Mouse (Mus musculus): Measurements from ENCODE around the gene Col4a3bp. TPM values are rescaled to one million over a fixed set of nuclear protein-coding genes. Genes with fewer than 3 reads are reported as not detected.
A peak's percentile ranks its signal among the peaks of the same experiment; 100 is the strongest.

Col4a3bp gene
- total RNA-seq (2017): 73.1 and 90.3 TPM in 2 replicates

GRCm38 (mm10) chr13:96542081-96542889 is at the start of gene Col4a3bp, which contains the start of gene Polk:
Gene Col4a3bp, plus strand, starts transcription at chr13:96542618.
Gene Polk, minus strand, starts transcription at chr13:96542579.
- peak; percentile 97 to 99 for ATAC-seq (replicated peaks in 1 of 2; ENCODE audit: insufficient read depth in 1 of 2, low FRiP score in 2 of 2, low TSS enrichment in 1 of 2, low read depth in 1 of 2, poor library complexity in 2 of 2, severe bottlenecking in 2 of 2)

DNA sequence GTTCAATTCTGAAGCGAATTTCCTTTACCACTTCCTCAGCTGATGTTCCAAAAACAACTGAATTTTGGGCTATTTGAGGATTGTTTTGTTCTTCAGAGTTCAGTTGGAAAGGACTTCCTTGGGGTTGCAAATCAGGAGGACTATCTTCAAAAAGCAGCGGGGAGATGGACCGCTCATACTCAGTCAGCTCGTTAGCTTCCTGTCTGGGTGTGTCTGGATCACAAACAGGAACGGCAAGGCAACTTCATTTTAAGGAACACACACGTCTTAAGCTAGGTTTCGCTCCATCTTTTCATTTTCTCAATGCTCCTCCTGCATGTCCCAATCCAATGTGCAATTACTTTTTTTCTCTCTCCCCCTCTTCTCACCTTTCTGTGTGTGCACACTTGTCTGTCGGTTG is 45.8 kb upstream of the Col4a3bp start:
- peak; percentile 56 to 69; a peak in 2 of 4 replicates for ATAC-seq (replicated peaks in 1 of 2; ENCODE audit: insufficient read depth in 1 of 2, low FRiP score in 2 of 2, low TSS enrichment in 1 of 2, low read depth in 1 of 2, poor library complexity in 2 of 2, severe bottlenecking in 2 of 2)

DNA sequence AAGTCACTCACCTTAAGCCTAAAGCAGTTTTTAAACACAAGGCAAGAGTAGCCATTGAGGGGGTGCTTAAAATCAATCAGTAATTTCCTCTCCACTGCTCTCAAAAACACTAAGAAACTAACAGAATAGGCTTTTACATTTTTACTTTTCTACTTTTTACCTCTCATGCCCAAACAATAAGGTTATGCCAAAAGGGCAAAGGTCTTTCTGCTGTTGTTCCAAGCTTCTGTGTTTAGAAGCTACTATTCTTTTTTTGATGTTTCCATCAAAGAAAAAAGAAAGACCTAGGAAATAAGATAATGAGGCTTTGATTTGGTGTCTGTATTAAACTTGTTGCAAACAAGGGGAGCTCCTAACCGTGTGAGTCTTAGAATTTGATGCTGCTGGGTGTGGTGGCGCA is 42.5 kb upstream of the Col4a3bp start:
- no peak for ATAC-seq (replicated peaks in 1 of 2; ENCODE audit: insufficient read depth in 1 of 2, low FRiP score in 2 of 2, low TSS enrichment in 1 of 2, low read depth in 1 of 2, poor library complexity in 2 of 2, severe bottlenecking in 2 of 2)

- ATAC-seq (replicated peaks in 1 of 2; ENCODE audit: insufficient read depth in 1 of 2, low FRiP score in 2 of 2, low TSS enrichment in 1 of 2, low read depth in 1 of 2, poor library complexity in 2 of 2, severe bottlenecking in 2 of 2): no peak
Measured at GRCm38 (mm10) chr13:96505661-96506060, 36.8 kb upstream of the Col4a3bp start.

- peak; percentile 51 to 66 for ATAC-seq (replicated peaks in 1 of 2; ENCODE audit: insufficient read depth in 1 of 2, low FRiP score in 2 of 2, low TSS enrichment in 1 of 2, low read depth in 1 of 2, poor library complexity in 2 of 2, severe bottlenecking in 2 of 2)
Measured at GRCm38 (mm10) chr13:96506313-96506712, 36.1 kb upstream of the Col4a3bp start.

DNA sequence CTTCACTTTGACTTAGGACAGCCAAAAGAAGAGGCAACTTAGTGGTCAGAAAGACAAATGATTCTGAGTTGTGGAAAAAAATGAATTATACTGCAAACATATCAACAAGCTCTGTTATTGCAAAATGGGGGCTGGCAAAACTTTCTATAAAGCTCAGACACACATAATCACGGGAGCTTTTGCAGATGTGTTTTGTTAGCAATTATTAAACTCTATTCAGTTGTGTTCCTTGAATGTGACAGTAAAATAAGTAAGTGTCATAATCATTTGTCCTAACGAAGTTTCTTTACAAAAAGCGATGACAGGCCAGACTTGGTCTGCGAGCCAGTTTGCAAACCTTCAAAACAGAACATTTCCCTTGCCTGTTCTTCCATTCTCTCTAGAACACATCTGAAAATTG is 34.9 kb upstream of the Col4a3bp start:
- ATAC-seq (replicated peaks in 1 of 2; ENCODE audit: insufficient read depth in 1 of 2, low FRiP score in 2 of 2, low TSS enrichment in 1 of 2, low read depth in 1 of 2, poor library complexity in 2 of 2, severe bottlenecking in 2 of 2): no peak

GRCm38 (mm10) chr13:96510635-96511034 is 31.8 kb upstream of the Col4a3bp start:
- peak; percentile 18 to 65; a peak in 1 of 4 replicates for ATAC-seq (replicated peaks in 1 of 2; ENCODE audit: insufficient read depth in 1 of 2, low FRiP score in 2 of 2, low TSS enrichment in 1 of 2, low read depth in 1 of 2, poor library complexity in 2 of 2, severe bottlenecking in 2 of 2)

DNA sequence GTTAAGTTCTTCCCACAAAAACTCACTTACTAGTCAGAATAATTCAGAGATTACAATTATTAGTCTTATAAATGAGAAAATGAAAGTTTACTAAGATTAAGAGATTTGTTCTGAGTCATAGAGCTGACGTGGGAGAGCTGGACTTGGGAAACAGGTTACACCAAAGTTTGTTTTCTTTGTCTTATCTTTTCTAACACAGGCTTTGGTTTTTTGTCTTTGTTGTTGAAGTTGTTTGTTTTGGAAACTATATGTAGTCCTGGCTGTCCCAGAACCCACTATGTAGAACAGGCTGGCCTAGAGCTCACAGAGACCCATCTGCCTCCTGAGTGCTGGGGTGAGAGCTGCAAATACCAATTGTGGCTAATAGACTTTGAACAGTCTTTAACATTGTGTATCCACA is 31.2 kb upstream of the Col4a3bp start:
- ATAC-seq (replicated peaks in 1 of 2; ENCODE audit: insufficient read depth in 1 of 2, low FRiP score in 2 of 2, low TSS enrichment in 1 of 2, low read depth in 1 of 2, poor library complexity in 2 of 2, severe bottlenecking in 2 of 2): no peak

GRCm38 (mm10) chr13:96511893-96512292 is 30.5 kb upstream of the Col4a3bp start:
- ATAC-seq (replicated peaks in 1 of 2; ENCODE audit: insufficient read depth in 1 of 2, low FRiP score in 2 of 2, low TSS enrichment in 1 of 2, low read depth in 1 of 2, poor library complexity in 2 of 2, severe bottlenecking in 2 of 2): no peak

GRCm38 (mm10) chr13:96514154-96514942 is 28.1 kb upstream of the Col4a3bp start:
- ATAC-seq (replicated peaks in 1 of 2; ENCODE audit: insufficient read depth in 1 of 2, low FRiP score in 2 of 2, low TSS enrichment in 1 of 2, low read depth in 1 of 2, poor library complexity in 2 of 2, severe bottlenecking in 2 of 2): no peak

DNA sequence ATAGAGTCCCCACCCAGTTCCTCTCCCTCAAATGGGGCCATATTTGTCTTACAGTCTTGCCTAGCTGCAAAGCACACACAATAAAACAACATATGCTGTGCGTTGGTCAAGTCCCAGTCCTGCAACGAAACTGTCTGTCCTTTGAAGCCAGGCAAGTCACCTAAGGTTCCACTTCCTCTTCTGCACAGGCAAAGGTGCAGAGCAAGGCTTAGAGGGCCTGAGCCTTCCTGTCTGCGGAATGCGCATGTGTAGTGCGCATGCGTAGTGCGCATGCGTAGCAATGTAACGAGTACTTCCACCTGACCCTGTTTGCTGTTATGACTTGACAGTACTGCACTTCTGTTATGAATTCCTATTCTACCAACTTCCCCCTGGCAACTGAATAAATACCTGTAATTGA is 26.2 kb upstream of the Col4a3bp start:
- ATAC-seq (replicated peaks in 1 of 2; ENCODE audit: insufficient read depth in 1 of 2, low FRiP score in 2 of 2, low TSS enrichment in 1 of 2, low read depth in 1 of 2, poor library complexity in 2 of 2, severe bottlenecking in 2 of 2): peak in 1 of 2 experiments; percentile 27; a peak in 1 of 4 replicates

DNA sequence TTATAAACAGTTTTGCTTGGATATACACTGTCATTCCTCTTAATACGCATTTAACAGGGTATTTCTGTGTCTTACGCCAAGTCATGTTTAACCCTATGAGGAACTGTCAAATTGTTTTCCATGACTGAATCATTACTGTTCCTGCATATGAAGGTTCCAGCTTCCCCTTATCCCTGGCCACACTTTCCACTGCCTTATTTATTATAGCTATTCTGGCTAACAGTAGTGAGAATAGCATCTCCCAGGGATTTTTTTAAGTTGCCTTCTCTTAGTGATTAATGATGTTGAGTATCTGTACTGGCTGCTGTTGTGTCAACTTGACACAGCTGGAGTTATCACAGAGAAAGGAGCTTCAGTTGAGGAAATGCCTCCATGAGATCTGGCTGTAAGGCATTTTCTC is 25.1 kb upstream of the Col4a3bp start:
- ATAC-seq (replicated peaks in 1 of 2; ENCODE audit: insufficient read depth in 1 of 2, low FRiP score in 2 of 2, low TSS enrichment in 1 of 2, low read depth in 1 of 2, poor library complexity in 2 of 2, severe bottlenecking in 2 of 2): no peak

DNA sequence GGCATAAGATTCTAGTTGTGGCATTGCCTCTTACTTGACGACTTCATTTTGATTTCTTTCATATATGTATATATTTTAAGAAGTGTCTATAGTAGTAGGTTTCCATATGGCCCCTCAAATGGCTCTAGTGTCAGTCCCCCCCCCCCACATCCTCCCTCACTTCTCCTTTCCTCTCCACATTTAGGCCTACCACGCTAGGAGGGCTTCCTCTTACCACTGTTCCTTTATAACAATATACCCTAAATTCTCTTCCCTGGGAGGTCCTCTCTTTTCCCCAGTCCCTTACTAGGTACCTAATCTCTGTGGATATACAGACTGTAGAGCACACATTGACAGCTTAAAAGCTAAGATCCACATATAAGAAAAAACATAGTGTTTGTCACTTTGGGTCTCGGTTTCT is 21.1 kb upstream of the Col4a3bp start:
- no peak for ATAC-seq (replicated peaks in 1 of 2; ENCODE audit: insufficient read depth in 1 of 2, low FRiP score in 2 of 2, low TSS enrichment in 1 of 2, low read depth in 1 of 2, poor library complexity in 2 of 2, severe bottlenecking in 2 of 2)

GRCm38 (mm10) chr13:96527022-96527421 is 15.4 kb upstream of the Col4a3bp start:
- no peak for ATAC-seq (replicated peaks in 1 of 2; ENCODE audit: insufficient read depth in 1 of 2, low FRiP score in 2 of 2, low TSS enrichment in 1 of 2, low read depth in 1 of 2, poor library complexity in 2 of 2, severe bottlenecking in 2 of 2)

GRCm38 (mm10) chr13:96527856-96528255 is 14.6 kb upstream of the Col4a3bp start:
- ATAC-seq (replicated peaks in 1 of 2; ENCODE audit: insufficient read depth in 1 of 2, low FRiP score in 2 of 2, low TSS enrichment in 1 of 2, low read depth in 1 of 2, poor library complexity in 2 of 2, severe bottlenecking in 2 of 2): no peak

GRCm38 (mm10) chr13:96528776-96529175 is 13.6 kb upstream of the Col4a3bp start:
- no peak for ATAC-seq (replicated peaks in 1 of 2; ENCODE audit: insufficient read depth in 1 of 2, low FRiP score in 2 of 2, low TSS enrichment in 1 of 2, low read depth in 1 of 2, poor library complexity in 2 of 2, severe bottlenecking in 2 of 2)

DNA sequence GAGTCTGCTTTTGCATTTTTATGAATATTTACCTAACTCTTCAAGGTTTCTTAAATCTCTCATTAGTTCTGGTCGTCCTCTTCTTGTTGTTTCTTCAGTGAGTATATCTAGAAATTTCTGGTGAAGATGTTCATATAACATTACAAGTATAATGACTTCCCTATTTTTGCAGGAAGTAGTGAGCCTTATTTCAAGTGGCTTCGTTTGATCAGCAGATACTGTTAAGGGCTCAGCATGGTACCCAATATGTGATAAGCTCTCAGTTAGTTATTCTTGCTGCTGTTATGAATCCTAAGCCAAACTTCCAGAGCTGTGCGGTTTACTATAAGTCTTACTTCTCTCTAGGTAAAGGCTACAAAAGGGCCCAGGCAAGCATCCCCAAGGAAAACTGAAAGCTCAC is 12.9 kb upstream of the Col4a3bp start:
- ATAC-seq (replicated peaks in 1 of 2; ENCODE audit: insufficient read depth in 1 of 2, low FRiP score in 2 of 2, low TSS enrichment in 1 of 2, low read depth in 1 of 2, poor library complexity in 2 of 2, severe bottlenecking in 2 of 2): no peak

DNA sequence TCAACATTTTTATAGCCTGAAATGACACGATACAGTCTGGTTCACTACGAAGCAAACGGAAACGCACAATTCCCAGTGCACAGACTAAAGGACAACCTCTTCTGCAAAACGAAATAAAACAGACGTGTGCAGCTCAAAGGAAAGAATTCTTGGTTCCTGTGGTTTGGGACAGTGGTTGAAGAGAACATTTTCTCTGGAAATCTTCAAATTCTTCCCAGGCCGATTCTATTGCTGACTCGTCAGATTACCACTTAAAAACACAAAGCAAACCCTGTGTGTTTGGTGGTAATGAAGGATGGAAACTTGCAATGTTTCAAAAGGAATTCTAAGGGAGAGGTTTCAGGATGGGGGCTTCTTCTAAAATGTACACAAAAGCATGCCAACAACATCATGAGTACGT is 12.4 kb upstream of the Col4a3bp start:
- ATAC-seq (replicated peaks in 1 of 2; ENCODE audit: insufficient read depth in 1 of 2, low FRiP score in 2 of 2, low TSS enrichment in 1 of 2, low read depth in 1 of 2, poor library complexity in 2 of 2, severe bottlenecking in 2 of 2): no peak
